Mouse (Mus musculus) CD4-positive helper T cell, adult 2 months (primary cell): ENCODE data around the gene Vegfc.
A peak's percentile ranks its signal among the peaks of the same experiment; 100 is the strongest.

Experiments used
- DNase-seq: peaks from one replicate; pipeline ENCODE4 v3.0.0-alpha.2; 2012; ENCODE audit warnings: low read depth, missing footprints, low spot score

The Vegfc gene

DNA sequence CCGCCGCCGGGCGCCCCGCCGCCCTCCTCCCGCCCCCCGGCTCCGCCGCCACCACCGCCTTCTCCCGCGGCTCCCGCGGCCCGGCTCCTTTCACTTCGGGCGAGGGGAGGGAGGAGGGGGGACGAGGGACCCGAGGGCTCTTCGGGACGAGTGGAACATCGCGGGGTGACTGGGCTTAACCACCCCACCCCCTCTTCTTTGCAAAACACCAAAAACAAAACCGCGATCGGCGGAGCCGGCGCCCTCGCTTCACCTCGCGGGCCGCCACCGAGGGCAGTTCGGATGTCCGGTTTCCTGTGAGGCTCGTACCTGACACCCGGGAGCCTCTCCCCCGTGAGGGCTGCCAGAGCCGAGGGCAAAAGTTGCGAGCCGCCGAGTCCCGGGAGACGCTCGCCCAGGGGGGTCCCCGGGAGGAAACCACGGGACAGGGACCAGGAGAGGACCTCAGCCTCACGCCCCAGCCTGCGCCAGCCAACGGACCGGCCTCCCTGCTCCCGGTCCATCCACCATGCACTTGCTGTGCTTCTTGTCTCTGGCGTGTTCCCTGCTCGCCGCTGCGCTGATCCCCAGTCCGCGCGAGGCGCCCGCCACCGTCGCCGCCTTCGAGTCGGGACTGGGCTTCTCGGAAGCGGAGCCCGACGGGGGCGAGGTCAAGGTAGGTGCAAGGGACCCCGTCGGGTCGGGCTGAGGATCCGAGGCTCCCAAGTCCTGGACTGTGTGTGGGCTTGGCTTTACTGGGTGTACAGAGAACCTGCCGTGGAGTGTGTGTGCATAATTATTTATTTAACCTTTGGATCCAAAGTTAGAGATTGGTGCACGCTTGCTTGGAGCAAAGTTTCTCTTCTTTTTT, at the start of gene Vegfc:
Gene Vegfc, plus strand, starts transcription at position 336 of the 850 bp plus-strand sequence.
- DNase-seq: peak; percentile 8

GRCm38 (mm10) chr8:54034584-54034983, 42.8 kb upstream of the Vegfc start:
- DNase-seq: no peak

DNA sequence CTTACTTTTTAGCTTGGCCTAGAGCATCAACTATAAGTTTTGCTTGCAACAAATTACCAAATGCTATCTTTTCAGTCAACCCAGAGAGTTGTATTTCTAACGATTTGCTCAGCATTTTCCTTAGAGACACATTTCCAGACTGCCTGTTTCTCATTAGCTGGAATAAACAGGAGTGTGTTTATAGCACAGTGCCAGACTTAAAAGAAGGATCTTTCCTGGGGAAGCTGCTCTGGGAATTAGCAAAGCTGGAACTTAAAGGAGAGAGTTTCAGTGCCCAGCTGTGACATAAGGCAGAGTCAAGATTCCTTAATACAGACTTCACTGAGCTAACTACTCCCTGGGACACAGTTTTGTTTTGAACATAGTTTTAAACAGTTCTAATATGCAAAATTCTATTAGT, 34.8 kb upstream of the Vegfc start:
- DNase-seq: no peak

DNA sequence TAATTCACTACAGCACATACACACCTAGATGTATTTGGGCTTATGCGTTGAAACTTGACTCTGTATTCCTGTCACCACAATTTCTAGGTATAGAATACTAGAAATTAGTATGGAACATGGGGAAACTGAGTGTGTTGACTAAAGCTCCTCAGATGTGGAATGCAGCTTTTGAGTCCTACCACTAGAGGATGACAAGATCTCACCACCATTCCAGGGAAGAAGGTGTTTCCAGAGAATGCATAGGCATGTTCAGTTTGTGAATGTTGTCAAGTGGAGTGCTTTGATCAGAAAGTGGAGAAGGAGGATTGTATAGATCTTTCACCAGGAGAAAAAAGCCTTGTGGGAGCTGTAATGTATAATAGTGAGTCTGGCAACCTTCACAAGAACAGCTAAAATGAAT, 33.9 kb upstream of the Vegfc start:
- DNase-seq: no peak

DNA sequence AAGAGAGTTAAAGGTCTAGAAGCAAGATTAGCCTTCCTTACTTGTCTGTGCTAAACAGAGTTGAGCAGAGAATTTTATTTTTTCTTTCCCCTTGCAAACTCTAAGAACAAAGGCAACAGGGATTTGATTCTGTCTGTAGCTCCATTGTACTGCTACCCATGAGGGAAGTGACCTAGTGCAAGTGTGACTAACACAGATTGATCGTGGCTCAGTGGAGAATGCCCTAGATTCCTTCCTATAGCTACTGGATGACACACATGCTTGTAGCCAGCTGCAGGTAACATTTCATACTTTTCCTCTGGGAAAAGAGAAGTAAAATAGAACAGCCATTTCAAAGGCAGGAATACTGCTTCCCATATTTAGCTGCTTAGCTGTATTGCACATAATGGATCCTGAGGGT, 24.2 kb upstream of the Vegfc start:
- no peak for DNase-seq

- no peak for DNase-seq
Measured at GRCm38 (mm10) chr8:54065492-54065891, 11.9 kb upstream of the Vegfc start.

DNA sequence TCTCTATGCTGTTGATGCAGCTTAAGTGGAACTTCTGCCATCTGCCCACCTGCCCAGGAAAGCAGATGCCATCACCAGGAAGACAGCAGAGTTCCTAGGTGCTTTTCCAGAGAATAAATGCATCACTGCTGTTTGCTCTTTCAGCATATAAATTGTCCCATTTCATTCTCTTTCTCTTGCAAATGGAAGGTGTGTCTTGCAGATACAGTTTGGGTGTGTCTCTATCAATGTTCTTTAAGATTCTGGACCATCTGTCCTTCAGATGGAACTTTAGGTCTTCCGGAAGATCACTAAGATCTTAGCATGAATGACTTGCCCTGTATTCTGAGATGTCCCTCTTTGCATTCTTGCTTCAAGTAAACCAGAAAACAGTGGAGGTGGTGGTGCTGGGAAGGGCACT, 1.1 kb upstream of the Vegfc start:
- DNase-seq: no peak

DNA sequence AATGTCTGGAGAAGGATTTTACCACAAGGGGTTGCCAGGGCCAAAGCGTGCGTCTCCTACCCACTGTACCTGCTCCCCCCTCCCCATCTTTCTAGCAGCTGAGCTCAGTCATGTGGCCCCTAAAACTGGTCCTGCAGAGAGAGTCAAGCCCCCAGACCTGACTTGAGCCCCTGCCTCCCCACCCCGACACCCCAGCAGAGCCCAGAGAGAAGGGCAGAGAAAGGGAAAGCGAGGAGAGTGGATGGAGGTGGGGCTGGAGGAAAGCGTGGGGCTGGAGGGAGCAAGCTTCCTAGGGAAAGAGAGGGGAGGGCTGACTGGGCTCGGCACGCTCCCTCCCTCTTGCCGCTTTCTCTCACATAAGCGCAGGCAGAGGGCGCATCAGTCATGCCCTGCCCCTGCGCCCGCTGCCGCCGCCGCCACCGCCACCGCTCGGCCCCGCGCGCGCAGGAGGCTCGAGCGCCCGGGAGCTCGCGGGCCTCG, 575 bp upstream of the Vegfc start:
- DNase-seq: peak; percentile 5

DNA sequence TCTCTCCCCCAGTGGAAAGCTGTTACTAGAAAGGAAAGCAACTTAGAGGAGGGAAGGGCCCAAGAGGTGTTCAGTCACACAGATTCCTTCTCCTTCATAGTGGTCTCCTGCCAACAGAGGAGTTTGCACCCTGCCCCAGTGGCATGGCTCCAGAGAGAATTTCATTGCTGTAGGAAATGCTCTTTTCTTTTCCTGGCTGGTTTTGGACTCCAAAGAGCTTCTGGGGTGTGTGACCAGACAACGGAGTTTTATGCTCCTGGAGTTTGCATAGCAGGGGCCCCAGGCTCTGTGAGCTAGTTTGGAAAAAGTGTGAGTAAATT, 675 bp downstream of the Vegfc start:
- no peak for DNase-seq

DNA sequence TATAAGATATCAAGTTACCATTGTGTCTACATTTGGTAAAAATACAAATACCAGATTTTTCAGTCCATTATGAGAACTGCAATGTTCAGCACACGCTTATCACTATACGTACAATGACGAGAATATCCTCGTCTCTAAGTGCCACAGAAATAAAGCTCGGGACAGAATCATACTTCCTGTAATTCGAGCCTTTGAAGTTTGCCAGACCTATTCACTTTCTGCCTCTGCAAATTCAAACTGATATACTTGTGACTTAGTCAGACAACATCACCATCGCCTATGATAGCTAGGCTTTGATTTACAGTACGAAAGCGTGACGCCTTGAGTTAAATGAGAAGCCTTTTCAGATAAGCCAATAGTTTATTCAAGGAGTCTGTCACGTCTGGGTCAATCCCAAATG, 1.6 kb downstream of the Vegfc start:
- no peak for DNase-seq

DNA sequence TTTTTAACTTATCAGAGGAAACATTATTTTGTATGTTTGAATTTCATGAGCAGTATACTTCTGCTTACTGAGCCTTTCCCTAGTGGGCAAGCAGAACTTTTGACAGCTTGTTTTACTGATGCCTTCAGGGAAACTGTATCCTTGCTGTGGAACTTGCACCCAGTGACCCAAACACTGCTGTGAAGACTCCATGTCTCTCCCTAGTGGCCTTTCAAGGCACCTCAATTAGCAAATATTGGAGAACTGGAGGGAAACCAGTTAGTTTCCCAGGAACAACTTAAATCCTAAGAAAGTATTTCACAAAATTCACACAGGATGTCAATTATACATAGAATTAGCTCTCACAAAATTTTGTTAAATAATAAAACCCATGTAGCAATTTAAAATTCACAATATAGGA, 2.2 kb downstream of the Vegfc start:
- DNase-seq: no peak

- DNase-seq: no peak
Measured at GRCm38 (mm10) chr8:54085896-54086295, 8.5 kb downstream of the Vegfc start.

GRCm38 (mm10) chr8:54087114-54087513, 9.7 kb downstream of the Vegfc start:
- DNase-seq: no peak

GRCm38 (mm10) chr8:54089204-54089603, 11.8 kb downstream of the Vegfc start:
- no peak for DNase-seq

DNA sequence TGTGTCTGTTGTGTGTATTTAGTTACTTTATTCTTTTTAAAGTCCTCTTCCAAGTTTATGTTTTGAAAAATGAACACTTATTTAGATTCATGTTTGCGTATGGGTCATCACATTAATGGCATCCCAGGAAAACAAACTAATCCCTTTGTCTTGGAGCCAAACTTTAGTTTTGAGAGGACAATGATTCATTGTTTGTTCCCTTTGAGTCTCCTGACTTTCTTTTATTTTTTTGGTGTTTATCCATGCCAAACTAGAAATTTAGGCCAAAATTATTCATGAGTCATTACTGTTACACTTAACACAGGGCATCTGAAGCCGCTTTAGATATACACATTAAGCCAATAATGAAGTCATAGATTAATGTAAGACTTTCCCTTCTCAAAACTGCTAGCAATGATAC, 12.5 kb downstream of the Vegfc start:
- no peak for DNase-seq

DNA sequence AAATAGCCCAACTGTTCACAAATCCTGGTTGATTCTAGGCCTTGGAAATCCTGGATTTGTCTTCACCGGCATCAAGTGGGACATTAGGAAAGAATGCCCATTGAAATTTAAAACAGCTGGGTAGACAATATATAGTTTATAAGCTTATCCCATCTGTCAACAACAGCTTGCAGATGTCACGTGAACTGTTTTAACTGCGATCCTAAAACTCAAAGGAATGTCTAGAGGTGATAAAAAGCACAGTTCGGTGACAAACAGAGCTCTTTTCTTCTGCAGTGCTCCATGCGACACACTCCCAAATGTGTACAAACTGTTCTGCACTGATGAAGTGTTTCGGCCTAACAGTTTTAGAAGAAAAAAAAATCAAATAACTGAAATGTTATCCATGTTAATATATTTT, 22.7 kb downstream of the Vegfc start:
- DNase-seq: no peak

- DNase-seq: no peak
Measured at GRCm38 (mm10) chr8:54114581-54114980, 37.2 kb downstream of the Vegfc start.

- no peak for DNase-seq
Measured at GRCm38 (mm10) chr8:54120115-54120514, 42.7 kb downstream of the Vegfc start.

DNA sequence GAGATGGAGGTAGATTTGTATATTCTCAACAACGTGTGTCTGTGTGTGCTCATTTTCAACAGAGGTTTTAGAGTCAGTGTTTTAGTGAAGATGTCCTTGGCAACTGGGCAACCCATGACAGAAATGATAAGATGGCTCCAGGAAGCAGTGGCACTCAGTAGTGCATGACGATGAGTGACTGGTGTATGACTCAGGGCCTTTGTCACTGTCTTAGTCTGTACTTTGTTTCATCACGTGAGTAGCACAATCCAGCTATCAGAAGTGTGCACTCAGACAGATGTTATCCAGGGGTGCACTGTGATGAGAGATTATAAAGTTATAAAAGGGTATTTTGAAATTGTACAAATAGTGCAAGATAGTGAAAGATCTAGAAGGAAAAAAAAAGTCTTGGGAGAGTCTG, 44.5 kb downstream of the Vegfc start:
- DNase-seq: no peak

GRCm38 (mm10) chr8:54122345-54122744, 44.9 kb downstream of the Vegfc start:
- DNase-seq: no peak

DNA sequence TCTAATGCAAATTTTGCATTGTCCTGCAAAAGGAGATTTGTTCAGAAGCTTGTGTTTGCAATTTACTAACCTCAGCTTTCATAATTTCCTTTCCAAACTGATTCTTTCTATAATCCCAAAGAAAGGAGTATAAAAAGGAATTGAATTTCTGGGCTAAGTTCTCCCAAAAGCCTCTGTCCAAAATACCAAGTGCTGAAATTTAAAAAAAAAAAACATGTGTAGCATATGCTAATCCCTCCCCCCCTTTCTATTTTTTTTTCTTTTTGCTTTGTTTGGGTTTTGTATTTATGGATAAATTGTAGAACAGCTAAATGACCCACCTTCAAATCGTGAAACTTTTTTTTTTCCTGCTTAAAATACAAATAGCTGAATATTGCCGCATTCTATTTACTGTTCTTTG, 53.2 kb downstream of the Vegfc start:
- DNase-seq: no peak

DNA sequence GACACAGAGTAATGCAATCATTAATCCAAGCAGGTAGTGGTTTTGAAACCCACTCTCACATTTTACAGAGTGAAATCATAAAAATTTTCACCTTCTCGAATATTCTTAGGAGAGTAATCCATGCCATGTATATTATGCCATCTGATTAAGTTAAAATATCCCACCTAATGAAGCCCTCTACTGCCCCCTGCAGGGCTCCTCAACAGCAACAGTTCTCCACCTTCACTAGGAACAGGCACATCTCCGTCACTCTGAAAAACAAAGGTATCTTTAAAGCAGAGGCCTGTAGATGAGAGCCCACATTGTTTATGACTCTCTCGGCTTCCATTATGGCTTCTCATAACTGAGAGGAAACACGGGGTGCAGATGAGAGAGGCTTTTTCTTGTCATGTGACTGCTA, 75.8 kb downstream of the Vegfc start:
- DNase-seq: no peak

DNA sequence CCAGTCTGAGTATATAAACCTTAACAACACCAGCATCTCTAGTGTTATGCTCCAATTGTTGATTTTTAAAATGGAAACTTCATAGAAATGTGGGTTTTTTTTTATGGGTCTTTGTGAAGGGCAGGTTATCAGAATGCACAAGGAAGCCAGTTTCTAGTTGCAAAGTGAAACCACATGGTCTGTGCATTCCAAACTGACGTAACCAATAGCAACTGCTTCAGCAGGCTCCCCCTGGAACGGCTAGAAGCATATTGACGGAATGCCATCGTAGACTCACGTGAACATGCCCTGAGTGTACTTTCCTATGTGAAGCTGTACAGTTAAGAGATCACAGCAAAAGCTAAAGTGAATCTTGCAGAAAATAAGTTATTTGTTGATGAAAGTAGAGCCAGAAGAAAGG, 86.1 kb downstream of the Vegfc start:
- no peak for DNase-seq

DNA sequence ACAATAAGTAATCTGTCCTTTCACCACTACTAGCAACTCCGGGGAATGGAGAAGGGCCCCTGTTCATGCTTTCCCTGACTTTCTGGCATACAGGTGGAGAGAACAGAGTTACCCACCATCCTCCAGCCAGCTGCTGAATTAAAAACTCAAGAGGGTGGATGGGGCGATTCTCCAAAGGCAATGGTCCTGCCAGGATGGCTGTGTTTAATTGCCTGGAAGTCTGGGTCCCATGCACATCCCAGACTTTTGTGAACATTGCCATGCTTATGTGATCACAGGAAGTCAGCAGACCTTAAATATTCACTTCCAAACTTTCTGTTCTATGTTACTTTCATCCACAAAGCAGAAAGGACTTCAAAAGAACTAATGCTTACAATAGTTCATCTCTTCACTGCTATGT, 107.9 kb downstream of the Vegfc start:
- DNase-seq: no peak
